Mouse (Mus musculus): ENCODE results near the gene Eif4a2. TPM values are rescaled to one million over a fixed set of nuclear protein-coding genes. Genes with fewer than 3 reads are reported as not detected.
A peak's percentile ranks its signal among the peaks of the same experiment; 100 is the strongest.

Gene Eif4a2
- polyA plus RNA-seq, 1 experiment from 2014 or later, result 210 TPM

DNA sequence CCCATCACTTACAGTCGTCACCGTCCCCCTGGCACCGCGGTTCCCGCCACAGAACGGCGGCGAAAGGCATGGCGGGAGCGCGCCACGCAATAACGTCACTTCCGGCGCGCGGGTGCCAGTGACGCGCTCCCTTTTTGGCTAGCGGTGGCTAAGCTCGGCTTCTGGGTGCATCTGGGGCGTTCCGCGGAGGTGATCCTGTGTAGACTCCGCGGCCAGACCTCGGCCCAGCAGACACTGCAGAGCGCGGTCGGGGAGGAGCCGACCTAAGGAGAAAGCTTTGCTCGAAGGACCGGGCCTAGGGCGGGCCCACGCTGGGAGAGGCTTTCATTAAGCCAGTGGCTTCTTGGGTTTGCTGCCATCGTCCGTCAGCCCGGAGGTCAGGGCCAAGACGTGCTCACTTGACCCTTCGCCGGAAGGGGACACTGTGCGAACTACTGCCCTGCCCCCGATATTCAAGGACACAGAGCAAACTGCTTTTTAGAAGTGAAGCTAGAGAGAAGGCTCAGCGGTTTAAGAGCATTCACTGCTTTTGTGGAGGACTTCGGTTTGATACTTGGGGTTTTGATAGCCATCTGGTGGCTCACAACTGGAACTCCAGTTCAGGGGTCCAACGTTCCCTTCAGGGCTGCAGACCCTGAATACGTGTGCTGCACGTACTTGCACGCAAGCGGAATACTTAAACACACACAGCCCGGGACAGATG lies 20.6 kb downstream of the Eif4a2 start, which contains the start of gene Rfc4:
Gene Rfc4, minus strand, starts transcription at position 65 of the 703 bp plus-strand sequence.
- Histone ChIP-seq H3K36me3 (ENCODE audit: control insufficient read depth, insufficient read depth, low read length) (no peaks in the 10 kb centered on the region), H3K9ac (ENCODE audit: low read length) (peak within 1 kb of the TSS; percentile 94), H3K9me3 (ENCODE audit: control insufficient read depth, low read length) (no peaks in the 10 kb centered on the region), H3K4me2 (peak within 1 kb of the TSS; percentile 81), H3K27me3 (ENCODE audit: control insufficient read depth, insufficient read depth, low read length) (no peaks in the 10 kb centered on the region), H3K4me3 (ENCODE audit: low read depth, low read length) (peak within 1 kb of the TSS; percentile 72), H3K4me1 (ENCODE audit: control insufficient read depth, insufficient read depth, low read length) (peaks cover 15% of the 10 kb centered on the region; the same call in 1 of the 2 replicates), H3K27ac (ENCODE audit: low read depth, low read length) (peak within 1 kb of the TSS; percentile 95)
- DNase-seq (ENCODE audit: low spot score, missing footprints) (peak; percentile 100), ATAC-seq (ENCODE audit: low FRiP score) (peak; percentile 94)
- under 1% methylated on average over 51 of the region's 51 CpGs for WGBS

DNA sequence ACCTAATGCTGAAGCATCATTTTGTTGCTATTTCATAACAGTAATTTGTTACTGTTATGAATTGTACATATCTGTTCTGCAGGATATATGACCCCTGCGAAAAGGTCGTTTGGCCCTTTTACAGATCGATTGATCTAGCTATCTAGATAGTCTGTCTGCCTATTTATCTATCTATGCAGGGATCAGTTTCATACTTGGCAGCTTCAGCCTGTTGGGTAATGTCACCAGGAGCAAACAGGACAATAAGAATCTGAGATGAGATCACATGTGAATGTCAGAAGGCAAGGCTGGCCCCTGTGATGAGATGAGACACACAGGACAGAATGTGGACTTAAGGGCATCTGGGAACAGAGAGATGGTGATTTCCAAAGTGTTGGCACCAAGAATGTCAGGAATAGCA lies 23.1 kb downstream of the Eif4a2 start:
- WGBS, result 85% methylated on average over 3 of the region's 3 CpGs
- Histone ChIP-seq H3K4me1 (ENCODE audit: control insufficient read depth, insufficient read depth, low read length) (peaks cover 15% of the 10 kb centered on the region; the same call in 1 of the 2 replicates), H3K27ac (ENCODE audit: low read depth, low read length) (no peak overlapping the region), H3K4me2 (no peak overlapping the region), H3K36me3 (ENCODE audit: control insufficient read depth, insufficient read depth, low read length) (no peaks in the 10 kb centered on the region), H3K4me3 (ENCODE audit: low read depth, low read length) (no peak overlapping the region), H3K9ac (ENCODE audit: low read length) (no peak overlapping the region), H3K27me3 (ENCODE audit: control insufficient read depth, insufficient read depth, low read length) (no peaks in the 10 kb centered on the region), H3K9me3 (ENCODE audit: control insufficient read depth, low read length) (no peaks in the 10 kb centered on the region)
- no peak for ATAC-seq (ENCODE audit: low FRiP score)
- peak; percentile 12 for DNase-seq (ENCODE audit: low spot score, missing footprints)

DNA sequence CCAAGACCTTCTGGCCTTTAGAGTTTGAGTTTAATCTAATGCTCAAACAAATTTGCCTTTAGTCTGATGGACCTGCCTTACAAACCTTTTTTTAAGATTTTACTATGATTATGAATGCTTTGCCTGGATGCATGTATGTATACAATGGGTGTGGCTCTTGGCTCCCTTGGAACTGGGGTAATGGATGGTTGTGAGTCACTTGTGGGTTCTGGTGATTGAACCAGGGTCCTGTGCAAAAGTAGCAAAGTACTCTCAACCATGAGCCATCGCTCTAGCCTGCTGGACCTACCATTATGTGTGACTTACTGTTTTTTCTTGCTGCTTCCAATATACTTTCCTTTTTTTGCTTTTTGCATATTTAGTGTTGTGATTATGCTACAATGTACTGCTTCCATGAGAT lies 25.1 kb downstream of the Eif4a2 start:
- H3K4me2 ChIP-seq, result no peak overlapping the region
- H3K27ac ChIP-seq (ENCODE audit: low read depth, low read length), result no peak overlapping the region
- ATAC-seq (ENCODE audit: low FRiP score) (no peak), DNase-seq (ENCODE audit: low spot score, missing footprints) (peak; percentile 45)
- no peaks in the 10 kb centered on the region for H3K9me3 ChIP-seq (ENCODE audit: control insufficient read depth, low read length)
- no peak overlapping the region for H3K4me3 ChIP-seq (ENCODE audit: low read depth, low read length)
- no peak overlapping the region for H3K9ac ChIP-seq (ENCODE audit: low read length)
- peaks cover 8% of the 10 kb centered on the region; the same call in 1 of the 2 replicates for H3K4me1 ChIP-seq (ENCODE audit: control insufficient read depth, insufficient read depth, low read length)
- H3K27me3 ChIP-seq (ENCODE audit: control insufficient read depth, insufficient read depth, low read length), result no peaks in the 10 kb centered on the region
- no peaks in the 10 kb centered on the region for H3K36me3 ChIP-seq (ENCODE audit: control insufficient read depth, insufficient read depth, low read length)
- 95% methylated on average over 1 of the region's 1 CpGs for WGBS

DNA sequence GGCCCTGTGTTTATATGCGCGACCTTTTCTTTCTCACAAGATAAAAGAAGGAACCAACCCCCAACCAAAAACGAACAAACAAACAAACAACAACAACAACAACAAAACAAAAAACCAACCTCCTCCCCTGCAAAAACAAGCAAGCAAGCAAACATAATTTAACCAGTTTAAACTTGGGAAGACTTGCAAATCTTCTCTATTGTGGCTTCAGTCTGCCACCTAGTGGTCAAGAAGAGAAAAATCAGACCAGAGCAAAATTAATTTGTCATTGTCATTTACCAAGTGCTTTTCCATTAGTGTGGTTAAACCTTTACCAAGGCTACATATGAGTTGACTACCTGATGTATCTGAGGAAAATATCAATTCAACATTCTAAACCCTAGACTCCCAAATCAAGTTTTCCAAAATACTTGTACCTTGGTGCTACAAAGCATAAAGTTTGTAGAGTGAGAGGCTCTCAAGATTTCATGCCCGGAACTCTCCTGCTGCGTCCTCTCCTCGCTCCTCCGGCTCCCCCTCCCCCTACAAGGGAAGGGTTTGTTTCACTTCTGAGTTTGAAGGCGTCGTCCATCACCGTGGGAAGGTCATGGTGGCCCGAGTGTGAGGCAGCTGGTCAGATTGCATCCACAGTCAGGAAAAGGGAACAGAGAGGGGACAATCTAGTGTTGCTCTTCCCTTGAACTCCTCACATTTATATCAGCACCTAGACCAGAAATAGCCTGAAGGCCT lies 28.3 kb downstream of the Eif4a2 start:
- no peaks in the 10 kb centered on the region for H3K9me3 ChIP-seq (ENCODE audit: control insufficient read depth, low read length)
- 21% methylated on average over 11 of the region's 11 CpGs for WGBS
- H3K27me3 ChIP-seq (ENCODE audit: control insufficient read depth, insufficient read depth, low read length), result no peaks in the 10 kb centered on the region
- no peaks in the 10 kb centered on the region for H3K4me1 ChIP-seq (ENCODE audit: control insufficient read depth, insufficient read depth, low read length)
- H3K36me3 ChIP-seq (ENCODE audit: control insufficient read depth, insufficient read depth, low read length), result no peaks in the 10 kb centered on the region
- H3K9ac ChIP-seq (ENCODE audit: low read length), result no peak overlapping the region
- DNase-seq (ENCODE audit: low spot score, missing footprints) (peak; percentile 87), ATAC-seq (ENCODE audit: low FRiP score) (no peak)
- no peak overlapping the region for H3K4me3 ChIP-seq (ENCODE audit: low read depth, low read length)
- H3K4me2 ChIP-seq, result no peak overlapping the region
- no peak overlapping the region for H3K27ac ChIP-seq (ENCODE audit: low read depth, low read length)

DNA sequence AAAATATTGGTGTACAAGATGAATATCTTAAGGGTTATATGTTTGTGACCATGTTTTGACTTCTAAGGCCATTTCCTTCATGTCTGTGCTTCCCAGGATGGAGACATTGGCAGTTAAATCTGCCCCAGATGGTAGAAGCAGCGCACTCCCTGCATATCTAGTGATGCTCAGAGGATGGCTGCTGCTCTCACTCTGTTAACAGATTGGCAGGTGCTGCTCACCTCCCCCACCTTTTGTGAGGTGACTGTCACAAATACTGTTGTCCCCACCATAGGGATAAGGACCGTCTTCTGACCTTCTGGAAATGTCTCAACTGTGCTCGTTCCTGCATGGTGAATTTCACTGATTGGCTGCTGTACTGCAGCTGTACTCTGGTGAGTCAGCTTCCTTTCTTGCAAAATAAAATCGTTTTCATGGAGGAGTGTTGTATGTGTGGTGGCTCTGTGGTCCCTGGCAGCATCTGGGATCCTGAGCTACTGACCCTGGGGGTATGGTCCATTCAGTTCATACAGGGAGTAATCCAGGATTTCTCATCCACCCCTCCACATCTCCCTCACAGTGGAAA lies 29.2 kb downstream of the Eif4a2 start:
- Histone ChIP-seq H3K4me3 (ENCODE audit: low read depth, low read length) (no peak overlapping the region), H3K9me3 (ENCODE audit: control insufficient read depth, low read length) (no peaks in the 10 kb centered on the region), H3K27ac (ENCODE audit: low read depth, low read length) (no peak overlapping the region), H3K4me2 (no peak overlapping the region), H3K9ac (ENCODE audit: low read length) (no peak overlapping the region), H3K4me1 (ENCODE audit: control insufficient read depth, insufficient read depth, low read length) (no peaks in the 10 kb centered on the region), H3K36me3 (ENCODE audit: control insufficient read depth, insufficient read depth, low read length) (no peaks in the 10 kb centered on the region), H3K27me3 (ENCODE audit: control insufficient read depth, insufficient read depth, low read length) (no peaks in the 10 kb centered on the region)
- WGBS, result 62% methylated on average over 4 of the region's 4 CpGs
- ATAC-seq (ENCODE audit: low FRiP score), result no peak
- DNase-seq (ENCODE audit: low spot score, missing footprints), result peak; percentile 68

DNA sequence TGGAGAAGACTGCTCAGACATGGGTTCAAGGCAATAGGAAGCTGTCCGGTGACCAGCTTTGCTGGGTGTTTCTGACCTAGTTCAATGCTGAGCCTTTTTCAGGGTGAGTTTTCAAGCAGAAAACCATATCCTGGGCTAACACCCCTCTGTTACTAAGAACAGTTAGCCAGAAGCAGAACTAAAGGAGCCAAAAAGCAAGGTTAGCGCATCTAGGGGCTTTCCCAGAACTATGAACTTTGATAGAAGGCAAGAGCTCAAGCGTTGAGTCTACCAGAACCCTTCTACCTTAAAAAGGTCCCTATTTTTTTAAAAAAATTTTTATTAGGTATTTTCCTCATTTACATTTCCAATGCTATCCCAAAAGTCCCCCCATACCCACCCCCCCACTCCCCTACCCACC lies 33.7 kb downstream of the Eif4a2 start:
- DNase-seq (ENCODE audit: low spot score, missing footprints) (no peak), ATAC-seq (ENCODE audit: low FRiP score) (no peak)
- Histone ChIP-seq H3K4me3 (ENCODE audit: low read depth, low read length) (no peak overlapping the region), H3K36me3 (ENCODE audit: control insufficient read depth, insufficient read depth, low read length) (no peaks in the 10 kb centered on the region), H3K9me3 (ENCODE audit: control insufficient read depth, low read length) (no peaks in the 10 kb centered on the region), H3K27ac (ENCODE audit: low read depth, low read length) (no peak overlapping the region), H3K4me2 (no peak overlapping the region), H3K9ac (ENCODE audit: low read length) (no peak overlapping the region), H3K4me1 (ENCODE audit: control insufficient read depth, insufficient read depth, low read length) (no peaks in the 10 kb centered on the region), H3K27me3 (ENCODE audit: control insufficient read depth, insufficient read depth, low read length) (no peaks in the 10 kb centered on the region)
- WGBS, result 94% methylated on average over 3 of the region's 3 CpGs

DNA sequence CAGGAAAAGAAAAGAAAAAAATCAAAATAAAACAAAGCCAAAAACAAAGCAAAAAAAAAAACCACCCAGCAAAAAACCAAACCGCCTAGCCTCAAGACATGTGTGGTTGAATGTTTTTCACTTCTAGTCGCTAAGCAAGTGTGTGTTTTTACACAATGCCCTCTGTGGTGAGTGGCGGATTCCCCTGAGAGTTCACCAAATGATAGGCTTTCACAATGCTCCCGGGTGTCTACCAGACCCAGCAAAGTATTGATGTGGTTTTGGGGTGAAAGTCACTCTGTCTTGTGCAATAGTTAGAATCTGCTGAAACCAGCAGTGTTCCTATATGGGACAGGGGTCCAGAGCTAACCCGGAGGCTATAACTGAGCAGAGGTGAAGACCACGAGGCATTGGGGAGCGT lies 37.1 kb downstream of the Eif4a2 start:
- Histone ChIP-seq H3K36me3 (ENCODE audit: control insufficient read depth, insufficient read depth, low read length) (no peaks in the 10 kb centered on the region), H3K4me2 (no peak overlapping the region), H3K9me3 (ENCODE audit: control insufficient read depth, low read length) (no peaks in the 10 kb centered on the region), H3K27ac (ENCODE audit: low read depth, low read length) (no peak overlapping the region), H3K9ac (ENCODE audit: low read length) (no peak overlapping the region), H3K4me1 (ENCODE audit: control insufficient read depth, insufficient read depth, low read length) (no peaks in the 10 kb centered on the region), H3K4me3 (ENCODE audit: low read depth, low read length) (no peak overlapping the region), H3K27me3 (ENCODE audit: control insufficient read depth, insufficient read depth, low read length) (no peaks in the 10 kb centered on the region)
- ATAC-seq (ENCODE audit: low FRiP score) (no peak), DNase-seq (ENCODE audit: low spot score, missing footprints) (peak; percentile 49)
- 93% methylated on average over 7 of the region's 7 CpGs for WGBS

DNA sequence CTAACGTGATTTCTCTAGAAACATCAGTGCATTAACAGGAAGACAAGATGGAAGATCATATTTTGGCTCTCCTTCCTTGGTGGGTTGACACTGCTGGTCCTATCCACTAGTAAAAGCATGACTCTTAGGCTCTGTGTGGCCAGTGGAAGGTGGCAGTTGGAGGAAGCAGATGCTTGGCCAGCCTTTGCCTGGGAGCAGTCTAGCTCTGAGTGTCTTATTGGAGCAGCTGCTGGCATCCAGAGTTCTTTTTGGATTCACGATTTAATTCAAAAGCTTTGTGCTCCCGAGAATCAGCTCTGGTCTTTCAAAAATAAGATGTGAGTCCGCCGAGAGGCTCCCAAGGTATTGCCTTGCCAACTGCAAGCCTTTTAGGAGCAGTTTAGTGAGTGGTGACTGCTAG lies 38.0 kb downstream of the Eif4a2 start:
- no peak overlapping the region for H3K27ac ChIP-seq (ENCODE audit: low read depth, low read length)
- no peak for DNase-seq (ENCODE audit: low spot score, missing footprints)
- H3K4me3 ChIP-seq (ENCODE audit: low read depth, low read length), result no peak overlapping the region
- H3K4me2 ChIP-seq, result no peak overlapping the region
- H3K9ac ChIP-seq (ENCODE audit: low read length), result no peak overlapping the region
- ATAC-seq (ENCODE audit: low FRiP score), result no peak
- 83% methylated on average over 5 of the region's 5 CpGs for whole genome bisulfite sequencing
- no peaks in the 10 kb centered on the region for H3K9me3 ChIP-seq (ENCODE audit: control insufficient read depth, low read length)
- H3K36me3 ChIP-seq (ENCODE audit: control insufficient read depth, insufficient read depth, low read length), result no peaks in the 10 kb centered on the region
- no peaks in the 10 kb centered on the region for H3K27me3 ChIP-seq (ENCODE audit: control insufficient read depth, insufficient read depth, low read length)
- H3K4me1 ChIP-seq (ENCODE audit: control insufficient read depth, insufficient read depth, low read length), result no peaks in the 10 kb centered on the region

DNA sequence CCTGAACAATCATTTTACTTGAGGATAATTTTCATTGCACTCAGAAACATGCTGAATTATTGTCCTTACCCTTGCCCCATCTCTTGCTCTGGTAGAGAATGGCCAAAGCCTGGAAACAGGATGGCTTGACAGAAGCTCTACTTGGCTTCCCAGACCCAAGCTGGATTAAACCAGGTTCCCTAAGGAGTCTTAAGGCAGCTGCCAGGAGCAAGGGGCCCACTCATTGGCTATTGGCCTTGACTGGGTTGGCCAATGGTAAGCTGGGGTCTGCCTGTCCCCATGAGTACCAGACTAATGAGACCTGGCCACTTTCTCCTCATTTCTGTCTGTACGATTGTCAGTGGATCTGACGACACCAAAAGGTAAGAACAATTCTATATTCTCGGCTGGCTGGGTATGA lies 39.0 kb downstream of the Eif4a2 start, which contains the start of gene Adipoq:
Gene Adipoq, plus strand, starts transcription at position 257 of the 400 bp plus-strand sequence.
- no peak for ATAC-seq (ENCODE audit: low FRiP score)
- Histone ChIP-seq H3K4me3 (ENCODE audit: low read depth, low read length) (no peak within 1 kb of the TSS), H3K9me3 (ENCODE audit: control insufficient read depth, low read length) (no peaks in the 10 kb centered on the region), H3K27me3 (ENCODE audit: control insufficient read depth, insufficient read depth, low read length) (no peaks in the 10 kb centered on the region), H3K4me1 (ENCODE audit: control insufficient read depth, insufficient read depth, low read length) (no peaks in the 10 kb centered on the region), H3K36me3 (ENCODE audit: control insufficient read depth, insufficient read depth, low read length) (no peaks in the 10 kb centered on the region), H3K9ac (ENCODE audit: low read length) (no peak within 1 kb of the TSS), H3K27ac (ENCODE audit: low read depth, low read length) (no peak within 1 kb of the TSS), H3K4me2 (no peak within 1 kb of the TSS)
- DNase-seq (ENCODE audit: low spot score, missing footprints), result no peak
- WGBS, result 90% methylated on average over 3 of the region's 3 CpGs
